Mouse (Mus musculus): Measurements from ENCODE around the gene Etv5. TPM values are rescaled to one million over a fixed set of nuclear protein-coding genes. Genes with fewer than 3 reads are reported as not detected.

Gene Etv5
- 92.1 and 135 TPM in 2 replicates for polyA plus RNA-seq (2012; rRNA removed)

- peak; percentile 85 for DNase-seq (ENCODE audit: low read depth)
Observed at GRCm38 (mm10) chr16:22439499-22440177, at the start of gene Etv5. TSS of gene Etv5 (minus strand) at chr16:22439719.

DNA sequence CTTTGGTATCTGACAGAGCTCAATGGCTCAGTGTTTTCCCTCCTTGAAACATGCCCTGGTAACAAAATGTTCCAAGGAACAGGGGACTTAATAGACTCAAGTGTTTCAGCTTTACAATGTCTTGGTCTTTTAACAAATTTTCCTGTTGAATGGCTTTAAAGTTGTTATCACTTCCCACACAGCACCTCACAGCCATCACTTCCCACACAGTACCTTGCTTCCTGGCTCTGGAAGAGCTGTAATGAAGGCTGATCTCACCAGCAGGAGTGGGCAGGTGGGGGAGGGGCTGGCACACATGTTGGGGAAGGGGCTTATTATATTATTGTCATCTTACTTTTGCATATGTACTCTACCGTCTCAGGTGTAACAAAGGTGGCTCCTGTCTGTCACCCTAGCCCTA lies 44.4 kb upstream of the Etv5 start:
- DNase-seq (ENCODE audit: low read depth), result no peak

GRCm38 (mm10) chr16:22479322-22479721 lies 39.8 kb upstream of the Etv5 start:
- no peak for DNase-seq (ENCODE audit: low read depth)

DNA sequence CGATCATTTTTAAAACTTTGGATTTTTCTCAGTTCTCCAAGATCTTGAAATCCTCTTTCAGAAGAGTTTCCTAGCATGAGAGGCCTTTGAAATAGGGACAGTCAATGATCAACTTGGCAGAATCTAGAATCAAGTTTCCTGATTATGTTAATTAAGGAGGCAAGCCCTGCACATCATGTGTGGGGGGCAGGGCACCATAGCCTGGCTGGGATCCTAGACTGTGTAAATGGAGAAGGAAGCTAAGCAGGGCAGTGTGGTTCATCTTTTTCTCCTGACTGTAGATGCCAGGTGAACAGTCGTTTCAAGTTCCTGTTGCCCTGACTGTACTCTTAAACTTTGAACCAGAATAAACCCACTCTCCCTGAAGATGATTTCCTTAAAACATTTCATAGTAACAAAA lies 32.2 kb upstream of the Etv5 start:
- DNase-seq (ENCODE audit: low read depth), result no peak

GRCm38 (mm10) chr16:22469385-22469784 lies 29.9 kb upstream of the Etv5 start:
- DNase-seq (ENCODE audit: low read depth), result no peak

GRCm38 (mm10) chr16:22467111-22467510 lies 27.6 kb upstream of the Etv5 start:
- DNase-seq (ENCODE audit: low read depth), result no peak

DNA sequence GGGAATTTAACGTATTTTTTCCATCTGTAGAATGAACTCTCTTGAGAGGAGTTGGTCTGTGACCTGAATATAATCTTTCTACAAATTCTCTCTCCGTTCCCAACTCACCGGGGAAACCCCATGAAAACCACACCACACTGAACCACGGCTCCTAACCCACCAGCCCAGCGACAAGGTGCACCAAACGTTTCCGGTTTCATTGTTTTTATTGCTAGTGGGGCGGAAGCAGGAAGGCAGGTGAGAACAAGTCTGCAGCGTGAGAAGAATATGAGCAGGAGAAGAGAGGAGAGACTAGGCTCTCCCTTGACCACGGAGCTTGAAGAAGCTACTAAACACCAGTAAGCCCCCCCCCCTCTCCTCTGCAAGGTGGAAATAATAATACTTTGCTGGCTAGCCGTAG lies 26.9 kb upstream of the Etv5 start:
- no peak for DNase-seq (ENCODE audit: low read depth)

- DNase-seq (ENCODE audit: low read depth), result no peak
Observed at GRCm38 (mm10) chr16:22462220-22462619, 22.7 kb upstream of the Etv5 start.

DNA sequence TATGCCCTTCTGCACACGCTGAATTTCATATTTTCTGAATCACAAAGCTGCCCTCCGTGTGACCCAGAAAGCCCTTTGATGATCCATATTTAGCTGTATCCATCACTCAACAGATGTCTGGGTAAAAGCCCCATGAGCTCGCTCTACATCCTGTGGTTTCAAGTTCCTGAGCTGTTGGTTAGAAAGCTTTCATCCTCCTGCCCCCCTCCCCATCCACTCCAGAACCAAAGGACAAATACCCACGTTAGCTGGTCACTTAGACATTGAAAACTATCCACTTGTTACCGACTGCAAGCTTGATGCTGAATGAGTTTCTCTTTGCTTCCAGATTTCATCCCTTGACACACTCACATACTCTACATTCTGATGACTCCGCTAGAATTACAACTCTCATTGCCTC lies 22.2 kb upstream of the Etv5 start:
- no peak for DNase-seq (ENCODE audit: low read depth)

- no peak for DNase-seq (ENCODE audit: low read depth)
Observed at GRCm38 (mm10) chr16:22460960-22461359, 21.4 kb upstream of the Etv5 start.

GRCm38 (mm10) chr16:22452082-22452481 lies 12.6 kb upstream of the Etv5 start:
- DNase-seq (ENCODE audit: low read depth), result no peak

DNA sequence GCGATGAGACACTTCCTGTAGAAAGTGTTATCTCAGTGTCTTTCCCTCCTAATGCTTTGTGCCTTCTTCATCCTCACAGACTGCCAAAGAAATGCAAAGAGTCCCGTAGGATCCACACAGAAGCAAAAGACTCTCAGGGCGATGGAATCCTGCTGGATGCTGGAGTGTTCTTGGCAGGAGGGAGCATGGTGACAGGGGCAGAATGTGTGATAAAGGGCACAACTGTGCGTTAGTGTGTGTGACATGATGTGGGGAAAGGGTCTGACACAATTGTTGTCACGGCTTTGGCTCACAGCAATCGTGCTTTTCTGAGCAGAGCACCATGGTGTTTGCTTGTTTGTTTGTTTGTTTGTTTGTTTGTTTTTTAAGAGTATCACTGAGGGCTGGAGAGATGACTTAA lies 8.6 kb upstream of the Etv5 start:
- no peak for DNase-seq (ENCODE audit: low read depth)

- no peak for DNase-seq (ENCODE audit: low read depth)
Observed at GRCm38 (mm10) chr16:22444786-22445185, 5.3 kb upstream of the Etv5 start.

GRCm38 (mm10) chr16:22442202-22442601 lies 2.7 kb upstream of the Etv5 start:
- no peak for DNase-seq (ENCODE audit: low read depth)

GRCm38 (mm10) chr16:22441317-22441716 lies 1.8 kb upstream of the Etv5 start:
- no peak for DNase-seq (ENCODE audit: low read depth)

DNA sequence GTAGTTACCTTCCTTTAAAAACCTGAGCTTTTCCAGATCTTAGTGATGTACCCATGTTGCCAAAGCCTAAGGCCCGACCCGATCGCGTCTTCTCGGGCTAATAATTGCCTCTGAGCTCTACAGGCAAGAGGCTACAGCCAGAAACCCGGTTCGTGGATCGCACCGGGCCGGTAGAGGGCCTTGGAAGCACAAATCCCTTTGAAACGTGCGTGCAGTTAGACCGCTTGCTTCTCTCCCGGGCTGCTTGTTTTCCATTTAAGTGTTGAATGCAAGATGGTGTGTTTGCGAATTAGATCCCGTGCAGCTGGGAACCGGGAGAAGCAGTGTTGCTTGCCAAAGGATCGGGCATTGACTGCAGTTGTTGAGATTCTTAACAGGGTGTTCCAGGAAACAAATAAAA lies 750 bp upstream of the Etv5 start:
- no peak for DNase-seq (ENCODE audit: low read depth)

DNA sequence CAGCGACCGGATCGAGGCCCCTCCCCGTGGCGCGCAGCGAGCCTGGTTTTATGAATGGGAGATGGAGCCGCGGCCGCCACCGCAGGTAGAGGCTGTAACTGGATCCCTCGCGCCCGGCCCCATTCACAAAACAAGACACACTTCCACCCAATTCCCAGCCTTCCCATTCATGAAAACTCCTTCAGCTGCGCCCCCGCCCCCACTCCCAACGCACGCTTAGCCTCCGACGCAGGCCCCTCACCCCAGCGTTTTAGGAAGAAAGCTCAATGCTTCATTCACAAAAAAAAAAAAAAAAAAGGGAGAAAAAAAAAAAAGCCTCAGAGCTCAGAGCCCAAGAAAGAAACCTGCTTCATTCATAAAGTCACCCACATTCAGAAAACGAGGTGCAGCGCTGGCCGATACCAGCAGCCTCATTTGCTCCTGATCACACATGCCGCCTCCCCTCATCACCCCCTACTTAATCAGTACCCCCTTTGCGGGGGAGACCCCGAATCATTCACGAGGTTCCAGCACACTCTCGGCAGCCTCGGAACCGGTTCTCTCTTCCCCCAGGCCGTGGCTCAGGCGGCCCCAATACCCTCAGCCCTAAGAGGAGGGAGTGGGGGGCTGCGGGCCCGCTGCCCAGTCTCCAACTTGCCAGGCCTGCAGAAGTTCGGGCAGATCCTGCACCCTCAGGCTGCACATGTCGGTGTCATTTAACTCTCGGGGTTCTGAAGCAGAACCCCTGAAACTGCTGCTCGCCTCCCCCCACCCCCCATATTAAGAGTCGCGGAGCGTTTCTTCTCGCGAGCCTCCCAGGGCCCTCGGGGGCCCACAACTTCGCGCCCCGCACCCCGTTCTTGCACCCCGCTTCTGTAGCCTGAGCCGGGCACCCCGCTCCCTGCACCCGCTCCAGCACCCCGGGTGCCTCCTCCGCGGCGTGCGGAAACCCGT lies 812 bp downstream of the Etv5 start:
- no peak for DNase-seq (ENCODE audit: low read depth)

DNA sequence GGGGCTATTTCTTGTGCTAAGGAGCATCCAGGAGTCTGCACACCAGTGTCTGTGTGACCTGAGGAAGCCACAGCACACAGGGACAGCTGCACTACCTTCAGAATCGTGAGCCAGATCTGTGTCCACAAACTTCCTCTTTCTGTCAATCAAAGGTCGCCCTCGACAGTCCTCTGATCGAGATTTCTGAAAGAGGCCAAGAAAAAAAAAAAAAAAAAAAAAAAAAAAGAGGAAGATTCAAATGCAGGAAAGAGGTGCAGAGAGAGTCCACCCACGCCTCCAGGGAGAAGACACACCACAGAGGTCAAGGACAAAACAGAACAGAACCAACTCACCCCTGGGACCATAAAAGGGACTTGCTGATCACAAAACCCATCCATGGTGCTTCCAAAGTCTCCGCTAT lies 3.4 kb downstream of the Etv5 start:
- no peak for DNase-seq (ENCODE audit: low read depth)

- DNase-seq (ENCODE audit: low read depth), result no peak
Observed at GRCm38 (mm10) chr16:22434530-22434929, 5.0 kb downstream of the Etv5 start.

GRCm38 (mm10) chr16:22433944-22434343 lies 5.6 kb downstream of the Etv5 start:
- no peak for DNase-seq (ENCODE audit: low read depth)

DNA sequence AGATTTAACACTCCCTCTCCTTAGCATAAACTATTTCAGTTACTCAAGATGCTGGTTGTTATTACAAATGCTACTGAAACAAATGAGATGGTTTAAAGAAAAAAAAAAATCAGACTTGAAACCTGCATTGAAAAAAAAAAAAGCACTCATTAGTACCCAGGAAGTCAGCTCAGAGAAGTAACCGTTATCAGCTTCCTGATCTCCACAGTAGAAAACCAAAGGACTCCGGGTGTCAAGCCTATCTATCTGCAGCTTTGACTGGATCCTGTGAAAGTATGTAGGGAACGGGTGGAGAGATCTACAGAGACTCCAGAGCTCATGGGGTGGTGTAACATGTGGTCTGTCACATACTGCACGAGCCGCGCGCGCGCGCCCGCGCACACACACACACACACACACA lies 7.7 kb downstream of the Etv5 start:
- no peak for DNase-seq (ENCODE audit: low read depth)

- DNase-seq (ENCODE audit: low read depth), result no peak
Observed at GRCm38 (mm10) chr16:22431335-22431734, 8.2 kb downstream of the Etv5 start.
